Mouse (Mus musculus) adipocyte (in vitro differentiated cells): ENCODE results near the gene Gls.

ENCODE experiments used
- DNase-seq: peaks from one replicate; pipeline ENCODE4 v3.0.0-alpha.2; 2016; ENCODE audit warnings: low spot score

The Gls gene

DNA sequence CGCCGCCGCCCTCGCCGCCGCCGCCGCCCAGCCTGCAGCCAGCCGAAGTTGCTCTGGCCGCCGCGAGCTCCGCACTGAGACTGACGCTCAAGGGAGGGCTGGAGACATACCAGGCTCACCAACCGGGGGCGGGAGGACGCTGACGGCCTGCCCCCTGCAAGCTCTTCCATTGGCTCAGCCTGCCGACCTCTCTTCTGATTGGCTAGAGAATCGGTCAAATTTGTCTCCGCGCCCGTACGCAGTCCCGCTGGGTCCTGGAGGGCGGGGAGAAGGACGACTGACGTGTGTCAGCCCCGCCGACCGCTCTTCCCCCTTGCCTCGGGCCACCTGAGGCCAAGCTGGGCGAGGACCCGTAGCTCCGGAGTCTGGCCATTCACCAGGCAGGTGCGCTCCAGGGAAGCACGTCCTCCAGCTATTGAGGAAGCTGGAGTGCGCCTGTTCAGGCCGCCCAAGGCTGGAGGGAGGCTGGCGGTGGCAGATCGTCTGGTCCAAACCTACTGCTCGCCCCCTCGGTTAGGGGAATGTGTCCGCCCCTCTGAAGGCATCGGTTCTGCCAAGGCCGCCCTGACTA is at the start of gene Gls:
Gls (minus strand) TSS at position 90 of the 571 bp plus-strand sequence.
- DNase-seq, result peak; percentile 98

DNA sequence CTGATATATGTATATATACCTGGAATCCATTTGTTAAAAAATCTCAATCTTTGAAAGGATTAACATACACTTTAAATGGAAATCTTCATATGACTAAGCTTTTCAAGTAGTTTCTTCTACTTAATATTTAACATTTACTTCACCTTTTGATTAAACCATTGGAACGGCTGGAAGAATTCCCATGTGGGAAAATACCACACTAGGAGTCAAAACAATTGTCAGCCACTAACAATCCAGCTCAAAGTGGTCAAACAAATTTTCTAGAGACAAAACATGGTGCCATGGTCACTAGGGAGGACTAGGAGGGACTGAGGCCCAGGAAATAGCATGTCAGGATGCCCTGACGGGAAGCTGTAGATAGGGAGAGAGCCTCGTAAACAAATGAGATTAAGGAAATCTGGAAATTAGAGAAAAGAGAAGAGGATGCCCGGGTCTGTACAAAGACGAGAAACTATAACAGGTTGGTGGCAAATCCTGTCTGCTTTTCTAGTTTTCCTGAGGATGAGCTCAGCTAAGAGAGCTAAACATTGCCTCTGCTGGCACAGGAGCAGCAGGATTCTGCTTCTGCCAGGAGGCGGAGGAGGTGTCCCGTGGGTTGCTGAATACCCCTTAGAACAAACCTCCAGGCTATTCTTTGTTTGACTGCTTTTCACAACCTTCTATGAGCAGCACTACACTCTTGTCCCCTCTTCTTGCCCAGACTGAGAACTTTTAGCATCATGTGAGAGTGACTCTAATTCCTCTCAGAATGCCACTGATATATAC is 47.0 kb upstream of the Gls start:
- DNase-seq, result no peak

DNA sequence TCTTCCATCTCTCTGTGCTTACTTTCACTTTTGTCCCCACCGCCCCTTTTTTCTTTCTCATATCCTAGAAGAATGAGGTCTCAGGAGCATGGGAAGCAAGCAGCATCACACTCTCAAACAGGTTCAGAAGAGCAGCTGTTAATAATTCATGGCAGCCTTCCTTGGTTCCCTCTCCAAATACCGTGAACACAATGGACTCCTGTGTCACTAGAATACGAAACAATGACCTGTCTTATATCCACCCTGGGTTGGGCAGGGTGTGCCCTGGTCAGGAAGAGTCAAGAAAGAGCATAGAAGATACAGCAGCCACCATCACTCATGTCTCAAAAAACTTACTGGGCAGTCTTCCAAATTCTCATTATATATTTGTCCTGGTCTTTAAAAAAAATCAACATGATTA is 46.3 kb upstream of the Gls start:
- no peak for DNase-seq

DNA sequence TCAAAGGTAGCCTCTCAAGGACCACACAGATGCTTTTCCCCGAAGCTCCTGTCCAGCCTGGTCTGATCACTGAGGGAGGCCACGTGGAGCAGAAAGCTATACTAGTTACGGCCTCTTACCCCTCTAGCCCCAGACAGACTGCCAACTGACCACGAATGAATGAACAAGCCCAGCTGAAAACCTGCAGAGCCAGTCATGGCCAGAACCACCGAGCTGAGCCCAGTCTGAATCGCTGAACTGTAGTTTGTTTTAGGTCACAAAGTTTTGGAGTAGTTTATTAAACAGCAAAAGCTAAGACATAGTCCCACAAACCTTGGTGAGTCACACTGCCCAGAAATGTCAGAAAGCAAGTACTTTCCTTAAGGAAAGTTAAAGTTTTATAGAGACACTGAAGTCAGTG is 45.0 kb upstream of the Gls start:
- DNase-seq, result no peak

DNA sequence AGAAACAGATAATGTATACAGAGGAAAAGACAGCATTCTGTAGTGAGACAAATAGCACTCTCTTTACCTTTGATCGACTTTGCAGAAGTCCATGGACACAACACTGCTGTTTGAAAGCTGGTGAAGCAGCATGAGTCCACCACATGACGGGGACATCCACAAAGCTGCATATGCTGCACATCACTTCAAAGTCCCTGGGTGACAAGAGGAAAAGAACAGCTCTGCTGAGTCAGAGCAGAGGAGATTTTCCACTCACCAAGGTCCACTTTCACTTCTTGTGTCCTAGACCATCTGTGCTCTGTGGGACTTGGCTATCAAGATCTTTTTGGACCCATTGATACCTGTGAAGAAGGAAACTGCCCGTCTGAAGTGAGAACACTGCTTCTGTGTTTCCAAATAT is 41.2 kb upstream of the Gls start:
- no peak for DNase-seq

DNA sequence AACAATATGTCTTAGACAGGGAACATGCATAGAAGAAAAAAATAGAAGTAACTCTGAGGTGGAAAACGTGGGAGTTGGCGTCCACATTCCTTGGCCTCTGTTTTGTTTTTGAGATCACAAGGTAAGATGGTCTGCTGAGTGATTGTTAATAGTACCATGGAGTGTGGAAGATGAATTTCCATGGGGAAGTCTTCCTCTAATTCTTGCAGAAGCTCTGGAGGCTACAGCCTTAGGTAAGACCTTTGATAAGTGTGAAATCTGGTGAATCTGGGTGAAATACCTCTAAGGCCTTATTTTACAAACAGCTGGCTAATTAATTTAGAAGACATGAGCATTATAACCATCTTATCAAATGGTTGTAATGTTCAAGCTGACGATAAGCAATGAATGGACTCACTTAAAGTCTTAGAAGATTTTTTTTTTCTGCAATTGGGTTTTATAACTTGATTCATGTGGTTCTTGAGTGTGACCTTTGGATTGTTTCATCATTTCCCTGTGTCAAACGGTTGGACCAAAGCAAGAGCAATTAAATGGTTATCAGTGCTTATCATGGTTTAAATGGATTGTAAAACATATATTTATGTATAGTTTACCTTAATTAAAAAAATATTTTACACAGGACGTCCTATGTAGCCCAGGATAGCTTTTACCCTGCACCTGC is 39.1 kb upstream of the Gls start:
- DNase-seq, result no peak

DNA sequence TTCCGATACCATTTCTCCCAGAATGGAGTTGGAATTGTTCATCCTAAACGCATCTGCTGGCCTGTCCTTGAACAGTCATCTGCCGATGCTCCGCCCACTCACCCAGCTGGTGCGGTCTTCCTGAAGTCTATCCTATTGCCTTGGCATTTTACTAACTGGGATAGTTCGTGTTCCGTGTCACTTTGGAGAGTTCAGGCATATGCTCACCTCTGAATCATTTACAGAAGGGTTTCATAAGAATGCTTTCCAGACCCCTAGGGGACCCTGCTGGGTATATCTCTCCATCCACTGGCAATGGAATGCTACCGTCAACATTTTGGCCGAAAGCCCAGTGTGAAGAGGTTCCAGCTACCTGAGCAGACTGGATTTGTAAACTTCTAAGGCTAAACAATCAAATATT is 37.3 kb upstream of the Gls start:
- DNase-seq, result no peak

DNA sequence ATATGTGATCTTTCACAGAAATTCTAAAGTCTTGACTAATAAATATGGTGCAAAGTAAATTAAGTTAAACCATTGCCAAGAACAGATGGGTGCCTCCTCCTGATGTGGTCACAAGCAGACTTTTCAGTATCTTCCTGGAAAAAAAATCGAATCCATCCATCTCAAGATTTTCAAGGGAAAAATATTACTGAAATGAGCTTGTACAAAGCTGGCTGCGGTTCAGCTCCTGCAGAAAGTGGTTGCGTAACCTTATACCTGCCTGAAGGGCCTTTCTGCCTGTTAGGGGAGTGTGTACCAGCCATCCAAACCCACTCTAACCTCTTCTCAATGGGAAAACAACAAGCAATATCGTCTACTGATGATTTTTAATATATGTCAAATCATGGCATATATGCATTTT is 36.6 kb upstream of the Gls start:
- DNase-seq, result no peak

DNA sequence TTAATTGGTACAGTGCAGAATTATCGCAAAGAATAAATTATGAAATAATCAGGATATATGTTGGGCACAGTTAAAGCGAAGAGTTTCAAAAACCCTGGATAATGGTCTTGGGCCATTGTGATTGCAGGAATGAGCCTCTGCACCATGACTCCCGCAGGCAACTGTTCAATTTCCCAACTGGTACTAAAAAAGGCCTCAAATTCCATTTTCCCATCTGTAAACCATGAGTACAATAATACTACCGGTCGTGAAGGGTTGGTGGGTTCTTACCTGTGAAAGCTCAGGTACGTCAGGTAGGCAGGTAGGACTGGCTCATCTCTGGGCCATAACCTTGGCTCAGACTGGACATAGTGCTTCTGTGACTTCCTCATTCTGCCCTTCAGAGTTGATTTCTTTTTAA is 35.0 kb upstream of the Gls start:
- DNase-seq, result no peak

DNA sequence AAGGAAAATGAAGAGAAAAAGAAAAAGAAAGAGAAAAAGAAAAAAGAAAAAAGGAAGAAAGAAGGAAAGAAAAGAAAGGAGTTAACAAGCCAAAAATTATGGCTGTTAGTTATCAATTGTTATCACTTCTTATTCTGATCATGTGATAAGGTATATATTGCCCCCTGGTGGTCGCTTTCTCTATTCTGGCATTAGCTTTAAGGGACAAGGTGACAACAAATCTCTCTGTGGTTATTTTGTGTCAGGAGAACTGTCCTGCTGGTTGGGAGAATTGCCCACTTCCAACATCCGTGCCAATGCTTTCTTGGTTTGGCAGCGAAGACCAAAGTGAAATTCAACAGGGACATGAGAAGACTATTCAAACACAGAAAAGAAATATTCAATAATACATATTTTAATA is 34.6 kb upstream of the Gls start:
- peak; percentile 63 for DNase-seq

DNA sequence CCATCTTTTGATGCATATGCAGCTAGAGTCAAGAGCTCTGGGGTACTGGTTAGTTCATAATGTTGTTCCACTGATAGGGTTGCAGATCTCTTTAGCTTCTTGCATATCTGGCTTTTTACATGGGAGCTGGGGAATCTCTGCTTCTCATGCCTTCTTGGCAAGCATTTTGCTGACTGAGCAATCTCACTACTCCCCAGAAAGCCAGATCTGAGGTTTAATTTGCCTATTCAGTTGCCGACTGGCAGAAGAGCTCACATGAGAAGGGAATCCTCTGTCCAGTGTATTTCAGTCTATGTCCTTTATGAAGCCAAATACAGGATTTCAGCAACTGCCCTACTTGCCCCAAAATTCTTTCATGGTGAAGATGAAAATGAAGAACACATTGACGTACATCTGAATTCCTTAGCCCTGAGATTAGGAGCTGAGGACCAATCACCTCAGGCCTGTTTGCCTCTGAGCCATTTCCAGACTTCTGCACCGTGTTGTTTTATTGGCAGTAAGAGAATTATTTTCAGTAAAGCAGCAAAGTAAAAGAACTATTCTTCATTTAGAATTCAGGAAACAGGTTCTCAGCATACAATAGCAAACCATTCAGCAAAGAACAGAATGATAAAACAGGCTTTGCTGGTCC is 33.0 kb upstream of the Gls start:
- no peak for DNase-seq

DNA sequence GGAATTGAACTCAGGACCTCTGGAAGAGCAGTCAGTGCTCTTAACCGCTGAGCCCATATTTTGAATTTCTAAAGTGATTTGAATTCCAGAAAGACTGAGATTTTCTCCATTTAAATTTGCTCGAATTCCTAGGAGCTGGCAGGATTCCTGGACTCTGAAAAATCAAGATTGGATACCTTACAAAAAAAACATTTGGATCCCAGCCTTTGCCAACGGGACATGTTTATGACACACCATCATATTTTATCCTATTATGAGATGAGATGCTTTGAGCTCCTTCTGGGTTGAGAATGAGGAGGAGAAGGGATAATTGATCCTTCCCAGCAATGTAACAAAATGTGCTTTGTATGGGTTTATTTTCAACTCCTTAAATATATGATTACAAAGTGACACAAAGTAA is 31.3 kb upstream of the Gls start:
- DNase-seq, result peak; percentile 70

DNA sequence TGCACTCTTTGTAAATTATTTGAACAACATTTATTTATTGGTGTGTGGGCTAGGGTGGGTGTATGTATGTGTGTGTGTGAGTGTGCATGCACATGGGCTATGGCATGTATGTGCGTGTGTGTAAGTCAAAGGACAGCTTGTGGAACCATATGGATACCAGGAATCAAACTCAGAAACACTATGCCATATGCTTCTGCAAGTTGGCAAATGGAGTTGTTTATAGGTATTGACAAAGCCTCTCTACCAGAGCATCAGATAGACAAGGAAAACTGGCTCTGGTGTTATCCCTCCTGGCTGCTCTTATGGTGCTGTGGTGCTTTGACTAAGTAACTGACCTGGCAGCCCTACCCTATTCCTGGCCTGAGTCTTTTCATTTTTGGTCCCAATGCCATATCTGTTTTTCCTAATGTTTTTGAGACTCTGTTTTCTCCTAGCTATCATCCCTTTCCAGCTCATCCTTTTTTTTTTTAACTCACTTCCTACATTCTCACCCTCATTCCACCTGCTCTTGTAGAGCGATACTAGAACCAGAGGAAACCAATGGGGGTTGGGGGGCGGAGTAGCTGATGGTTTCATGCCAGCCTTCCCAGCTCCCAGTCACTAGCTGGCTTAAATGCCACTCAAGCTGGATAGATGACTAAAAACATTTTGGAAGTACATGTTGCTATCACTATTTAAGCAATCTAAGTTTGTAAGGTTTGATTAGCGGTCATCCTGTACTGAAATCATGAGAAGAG is 27.5 kb upstream of the Gls start:
- no peak for DNase-seq

DNA sequence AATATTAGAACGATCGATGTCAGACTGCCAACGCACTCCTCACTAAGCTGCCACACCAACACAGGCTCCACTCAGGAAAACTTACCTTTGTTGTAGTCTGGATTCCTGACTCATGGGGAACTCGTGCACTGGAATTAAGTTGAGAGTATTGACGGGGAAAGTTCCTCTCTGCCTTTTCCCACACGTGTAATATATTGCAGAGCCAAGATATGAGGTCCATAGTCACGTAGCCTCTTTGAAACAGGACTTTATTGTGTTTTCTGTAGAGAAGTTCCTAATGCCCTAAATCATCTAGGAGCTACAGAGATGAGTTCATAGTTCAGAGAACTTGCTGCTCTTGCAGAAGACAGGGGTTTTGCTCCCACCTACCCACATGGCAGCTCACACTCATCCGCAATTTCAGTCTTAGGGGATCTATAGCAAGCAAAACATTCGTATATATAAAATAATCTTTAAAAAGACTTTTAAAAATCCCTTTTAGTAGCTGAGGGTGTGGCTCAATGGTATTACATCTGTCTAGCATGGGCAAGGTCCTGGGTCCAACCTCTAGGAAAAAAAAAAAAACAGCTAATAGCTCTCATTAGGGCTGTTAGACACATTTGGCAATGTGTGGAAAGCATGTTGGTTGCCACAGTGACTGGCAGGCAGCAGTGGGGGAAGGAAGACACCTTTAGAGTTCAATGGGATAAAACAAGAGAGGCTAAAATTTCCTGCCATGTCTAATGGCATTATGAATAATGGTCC is 25.1 kb upstream of the Gls start:
- no peak for DNase-seq

DNA sequence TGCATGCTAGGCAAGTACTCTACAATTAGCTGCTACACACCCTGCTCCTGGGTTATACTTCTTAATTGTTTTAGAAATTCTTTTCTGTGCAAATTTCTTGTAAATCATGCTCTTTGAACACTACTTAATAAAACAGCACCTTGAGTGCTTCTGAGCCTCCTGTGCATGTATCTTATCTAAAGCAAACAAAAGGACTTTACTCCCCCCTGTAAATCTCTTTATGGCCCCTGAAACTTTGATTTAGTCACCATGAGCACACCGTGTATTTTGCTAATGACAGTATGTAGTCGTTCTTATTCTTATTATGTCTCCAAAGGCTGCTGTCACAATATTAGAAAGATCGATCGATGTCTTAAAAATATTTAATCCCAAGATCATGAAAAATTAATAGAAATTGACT is 23.9 kb upstream of the Gls start:
- DNase-seq, result no peak

DNA sequence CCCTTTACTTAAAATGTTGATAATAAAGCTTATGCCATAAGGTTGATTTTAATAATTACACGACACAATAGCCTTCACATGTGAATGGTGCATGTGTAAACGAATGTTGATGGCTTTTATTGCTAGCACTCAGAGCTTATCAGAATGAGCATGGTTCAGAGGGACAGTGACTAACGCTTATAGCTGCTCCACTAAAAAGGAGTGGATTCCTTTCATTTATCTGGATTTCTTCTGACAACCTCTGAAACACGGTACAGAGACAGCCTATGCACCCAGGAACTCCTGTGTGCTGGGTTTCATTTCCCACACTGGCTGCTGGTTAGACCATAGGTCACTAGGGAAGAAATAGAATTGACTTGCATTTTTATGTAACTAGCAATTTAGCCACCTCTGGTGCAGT is 23.2 kb upstream of the Gls start:
- DNase-seq, result no peak

DNA sequence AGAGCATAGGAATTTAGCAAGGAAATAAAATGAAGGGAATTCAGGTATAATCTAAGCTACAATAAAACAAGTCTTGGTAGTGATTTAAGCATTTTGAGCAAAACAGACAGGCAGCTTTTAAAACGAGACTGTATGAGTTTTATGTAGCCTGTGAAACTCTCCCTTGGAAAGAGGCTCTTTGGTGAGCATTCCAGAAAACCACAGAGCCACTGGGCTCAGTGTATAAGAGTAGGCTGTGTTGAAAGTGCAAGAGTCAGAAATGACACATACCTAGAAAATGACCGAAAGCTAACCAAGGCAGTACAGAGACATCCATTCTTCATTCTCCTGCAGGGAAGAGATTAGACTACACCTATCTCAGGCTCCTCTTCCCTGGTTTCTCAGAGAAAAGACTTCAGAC is 21.4 kb upstream of the Gls start:
- no peak for DNase-seq

DNA sequence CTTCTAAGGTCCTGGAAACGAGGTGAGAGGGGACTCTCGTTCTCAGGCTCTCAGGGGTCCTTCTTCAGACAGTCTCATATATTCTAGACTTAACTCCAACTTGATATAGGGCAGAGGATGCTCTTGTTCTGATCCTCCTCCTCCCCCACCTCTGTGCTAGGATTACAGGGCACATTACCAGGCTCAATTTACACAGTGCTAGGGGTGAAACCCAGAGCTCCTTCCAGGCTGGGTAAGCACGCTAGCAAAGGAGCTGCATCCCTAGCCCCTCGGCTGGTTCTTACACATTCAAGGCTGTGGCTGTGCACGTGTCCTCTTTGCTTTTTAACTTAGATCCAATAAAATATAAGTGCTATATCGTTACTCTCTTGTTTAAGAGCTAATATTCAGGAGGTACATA is 20.4 kb upstream of the Gls start:
- DNase-seq, result no peak

DNA sequence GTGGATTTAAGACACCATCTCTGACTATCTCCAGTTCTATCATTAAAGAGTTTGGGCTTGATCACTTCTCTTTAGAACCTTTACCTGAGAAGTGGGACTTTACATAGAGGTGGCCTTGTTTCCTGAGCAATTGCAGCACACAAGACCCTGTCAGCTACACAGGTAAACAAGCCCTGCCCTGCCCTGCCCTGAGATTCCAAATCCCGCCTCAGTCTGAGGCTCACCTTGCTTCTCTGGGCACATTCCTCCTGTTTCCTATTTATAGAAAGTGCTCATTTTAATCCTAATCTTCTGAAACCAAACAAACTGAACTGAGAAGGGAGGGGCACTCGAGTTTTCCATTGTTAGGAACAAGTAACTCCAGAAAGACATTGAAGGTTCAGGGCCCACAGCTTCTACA is 19.4 kb upstream of the Gls start:
- DNase-seq, result no peak

DNA sequence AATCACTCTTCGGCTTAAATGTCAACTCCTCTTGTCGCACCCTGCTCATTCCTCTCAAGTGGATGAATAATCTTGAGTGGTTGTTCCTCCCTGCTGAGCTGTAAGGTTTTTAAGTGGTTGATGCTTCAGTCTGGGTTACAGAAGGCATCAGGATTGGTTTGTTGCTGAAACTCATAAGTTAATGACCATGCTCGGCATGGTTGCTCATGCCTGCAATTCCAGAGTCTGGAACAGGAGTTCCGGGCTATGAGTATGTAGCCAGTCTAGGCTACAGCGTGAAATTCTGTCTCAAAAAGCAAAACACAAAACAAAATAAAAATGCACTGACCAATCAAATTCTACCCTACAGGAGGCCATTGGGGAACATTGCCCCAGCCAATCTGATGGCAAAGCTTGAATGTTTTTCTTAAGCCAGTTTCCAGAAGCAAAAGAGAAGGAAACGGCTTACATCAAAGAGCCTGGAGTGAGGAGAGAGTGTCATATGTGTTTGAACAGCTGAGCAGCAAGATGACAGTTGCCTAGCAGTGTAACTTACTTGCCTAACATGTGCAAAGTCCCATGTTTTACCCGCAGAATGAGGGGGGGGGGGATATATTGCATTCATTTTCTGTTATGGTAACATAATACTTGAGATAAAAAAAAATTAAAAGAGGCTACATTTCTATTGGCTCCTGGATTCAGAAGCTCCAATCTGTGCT is 18.2 kb upstream of the Gls start:
- DNase-seq, result no peak

DNA sequence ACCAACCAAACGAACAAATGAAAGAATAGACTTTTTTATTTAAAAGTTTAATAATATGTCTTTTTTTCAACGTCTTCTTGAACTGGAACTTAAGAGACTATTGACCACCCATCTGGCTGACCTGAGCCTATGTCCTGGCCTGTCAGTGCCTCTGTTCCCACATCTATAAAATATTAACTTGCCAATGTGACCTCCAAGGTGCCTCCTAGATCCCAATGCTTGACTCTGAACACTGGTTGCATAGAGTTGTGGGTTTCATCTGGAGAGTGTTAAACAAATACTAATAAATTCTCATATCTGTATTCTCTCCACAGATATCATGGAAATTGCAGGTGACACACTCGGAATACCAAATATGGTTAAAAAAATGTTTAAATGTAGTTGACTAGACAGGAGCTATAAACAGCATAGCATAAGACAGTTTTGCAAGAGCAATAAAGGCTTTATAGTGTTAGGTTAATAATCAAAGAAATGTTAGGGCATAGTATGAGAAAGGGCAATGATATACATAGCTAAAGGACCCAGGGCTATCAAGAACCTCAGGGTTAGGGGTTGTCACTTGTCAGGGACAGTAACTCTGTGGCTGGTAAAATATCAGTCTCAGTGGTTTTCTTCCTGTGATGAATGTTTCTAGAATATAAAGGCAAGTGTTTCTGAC is 16.0 kb upstream of the Gls start:
- no peak for DNase-seq
